Mouse (Mus musculus): ENCODE data around the gene Aig1. TPM values are rescaled to one million over a fixed set of nuclear protein-coding genes. Genes with fewer than 3 reads are reported as not detected.

Aig1 gene
- polyA plus RNA-seq, 1 experiment = 8.5 TPM

- Histone ChIP-seq H3K27ac (ENCODE audit: control insufficient read depth, insufficient read depth, low read depth, low read length, poor library complexity) (no peak overlapping the region), H3K4me1 (ENCODE audit: control insufficient read depth, insufficient read depth, low read length) (no peaks in the 10 kb centered on the region; the same call in 1 of the 2 replicates), H3K4me3 (replicated peaks; ENCODE audit: control insufficient read depth, low read depth, low read length) (no peak overlapping the region)
- no peak for TF ChIP-seq CTCF (IDR thresholded peaks at IDR 0.05; ENCODE audit: control insufficient read depth, insufficient read depth, low read length)
- TF ChIP-seq POLR2A (IDR thresholded peaks at IDR 0.05; ENCODE audit: borderline replicate concordance, control insufficient read depth, low read depth, low read length) = no peak
- WGBS = 24% methylated on average over 4 of the region's 4 CpGs
Observed at GRCm38 (mm10) chr10:13866391-13866790, 2.4 kb downstream of the Aig1 start.

GRCm38 (mm10) chr10:13861115-13861909, 7.5 kb downstream of the Aig1 start:
- H3K4me3 ChIP-seq (replicated peaks; ENCODE audit: control insufficient read depth, low read depth, low read length) = no peak overlapping the region
- TF ChIP-seq POLR2A (IDR thresholded peaks at IDR 0.05; ENCODE audit: borderline replicate concordance, control insufficient read depth, low read depth, low read length) (no peak), CTCF (IDR thresholded peaks at IDR 0.05; ENCODE audit: control insufficient read depth, insufficient read depth, low read length) (no peak)
- no peak overlapping the region for H3K27ac ChIP-seq (ENCODE audit: control insufficient read depth, insufficient read depth, low read depth, low read length, poor library complexity)
- WGBS = 82% methylated on average over 11 of the region's 11 CpGs
- H3K4me1 ChIP-seq (ENCODE audit: control insufficient read depth, insufficient read depth, low read length) = no peaks in the 10 kb centered on the region

- WGBS = 85% methylated on average over 7 of the region's 7 CpGs
- H3K4me1 ChIP-seq (ENCODE audit: control insufficient read depth, insufficient read depth, low read length) = no peaks in the 10 kb centered on the region
- H3K4me3 ChIP-seq (replicated peaks; ENCODE audit: control insufficient read depth, low read depth, low read length) = no peak overlapping the region
- TF ChIP-seq POLR2A (IDR thresholded peaks at IDR 0.05; ENCODE audit: borderline replicate concordance, control insufficient read depth, low read depth, low read length) (no peak), CTCF (IDR thresholded peaks at IDR 0.05; ENCODE audit: control insufficient read depth, insufficient read depth, low read length) (no peak)
- no peak overlapping the region for H3K27ac ChIP-seq (ENCODE audit: control insufficient read depth, insufficient read depth, low read depth, low read length, poor library complexity)
Observed at GRCm38 (mm10) chr10:13856438-13856837, 12.3 kb downstream of the Aig1 start.

- H3K4me1 ChIP-seq (ENCODE audit: control insufficient read depth, insufficient read depth, low read length) = no peaks in the 10 kb centered on the region
- H3K27ac ChIP-seq (ENCODE audit: control insufficient read depth, insufficient read depth, low read depth, low read length, poor library complexity) = no peak overlapping the region
- 88% methylated on average over 7 of the region's 7 CpGs for WGBS
- no peak overlapping the region for H3K4me3 ChIP-seq (replicated peaks; ENCODE audit: control insufficient read depth, low read depth, low read length)
- no peak for TF ChIP-seq POLR2A (IDR thresholded peaks at IDR 0.05; ENCODE audit: borderline replicate concordance, control insufficient read depth, low read depth, low read length)
Observed at GRCm38 (mm10) chr10:13855969-13856368, 12.8 kb downstream of the Aig1 start.

GRCm38 (mm10) chr10:13855111-13855510, 13.7 kb downstream of the Aig1 start:
- WGBS = 67% methylated on average over 3 of the region's 3 CpGs
- Histone ChIP-seq H3K27ac (ENCODE audit: control insufficient read depth, insufficient read depth, low read depth, low read length, poor library complexity) (no peak overlapping the region), H3K4me3 (replicated peaks; ENCODE audit: control insufficient read depth, low read depth, low read length) (no peak overlapping the region), H3K4me1 (ENCODE audit: control insufficient read depth, insufficient read depth, low read length) (no peaks in the 10 kb centered on the region)
- TF ChIP-seq CTCF (IDR thresholded peaks at IDR 0.05; ENCODE audit: control insufficient read depth, insufficient read depth, low read length) = no peak
- no peak for TF ChIP-seq POLR2A (IDR thresholded peaks at IDR 0.05; ENCODE audit: borderline replicate concordance, control insufficient read depth, low read depth, low read length)

DNA sequence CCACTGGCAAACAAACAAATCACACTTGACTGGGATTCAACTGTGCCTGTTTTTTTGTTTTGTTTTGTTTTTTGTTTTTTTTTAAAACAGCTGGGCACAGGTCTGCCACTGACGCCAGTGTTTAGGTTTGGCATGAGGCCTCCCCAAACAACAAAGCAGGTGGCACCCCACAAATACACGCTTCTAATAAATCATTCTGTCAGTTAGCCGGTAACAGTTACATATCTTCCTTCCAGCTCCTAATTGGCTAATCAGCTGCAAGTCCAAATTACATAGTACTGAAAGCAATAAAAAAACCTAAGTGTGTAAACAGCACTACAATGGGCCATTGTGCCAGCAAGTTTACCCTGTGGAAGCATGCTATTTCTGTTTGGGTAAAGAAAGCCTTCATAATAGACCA, 18.7 kb downstream of the Aig1 start:
- Histone ChIP-seq H3K4me1 (ENCODE audit: control insufficient read depth, insufficient read depth, low read length) (no peaks in the 10 kb centered on the region), H3K27ac (ENCODE audit: control insufficient read depth, insufficient read depth, low read depth, low read length, poor library complexity) (no peak overlapping the region), H3K4me3 (replicated peaks; ENCODE audit: control insufficient read depth, low read depth, low read length) (no peak overlapping the region)
- WGBS = 64% methylated on average over 3 of the region's 3 CpGs
- TF ChIP-seq POLR2A (IDR thresholded peaks at IDR 0.05; ENCODE audit: borderline replicate concordance, control insufficient read depth, low read depth, low read length) = no peak
- TF ChIP-seq CTCF (IDR thresholded peaks at IDR 0.05; ENCODE audit: control insufficient read depth, insufficient read depth, low read length) = no peak

DNA sequence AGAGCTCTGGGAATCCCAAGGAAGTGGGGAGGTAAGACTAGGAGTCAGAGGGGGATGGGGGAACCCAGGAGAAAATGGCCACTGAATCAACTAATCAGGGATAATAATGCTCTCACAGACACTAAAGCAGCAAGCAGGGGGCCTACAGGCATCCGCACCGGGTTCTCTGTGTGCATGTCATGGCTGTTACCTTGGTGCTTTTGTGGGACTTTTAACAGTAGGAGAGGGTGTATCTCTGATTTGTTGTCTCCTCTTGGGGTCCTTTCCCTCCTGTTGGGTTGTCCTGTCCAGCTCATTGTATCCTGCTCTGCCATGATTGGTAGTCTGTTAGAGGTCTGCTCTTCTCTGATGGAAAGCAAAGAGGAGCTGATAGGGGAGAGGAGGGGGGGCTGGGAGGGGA, 19.6 kb downstream of the Aig1 start:
- WGBS = 81% methylated on average over 2 of the region's 2 CpGs

GRCm38 (mm10) chr10:13844864-13845263, 23.9 kb downstream of the Aig1 start:
- Histone ChIP-seq H3K27ac (ENCODE audit: control insufficient read depth, insufficient read depth, low read depth, low read length, poor library complexity) (no peak overlapping the region), H3K4me1 (ENCODE audit: control insufficient read depth, insufficient read depth, low read length) (no peaks in the 10 kb centered on the region), H3K4me3 (replicated peaks; ENCODE audit: control insufficient read depth, low read depth, low read length) (no peak overlapping the region)
- TF ChIP-seq CTCF (IDR thresholded peaks at IDR 0.05; ENCODE audit: control insufficient read depth, insufficient read depth, low read length) (no peak), POLR2A (IDR thresholded peaks at IDR 0.05; ENCODE audit: borderline replicate concordance, control insufficient read depth, low read depth, low read length) (no peak)
- WGBS = 87% methylated on average over 4 of the region's 4 CpGs

More for the DNA sequence above, 19.6 kb downstream of the Aig1 start:
- Histone ChIP-seq H3K4me3 (replicated peaks; ENCODE audit: control insufficient read depth, low read depth, low read length) (no peak overlapping the region), H3K4me1 (ENCODE audit: control insufficient read depth, insufficient read depth, low read length) (no peaks in the 10 kb centered on the region), H3K27ac (ENCODE audit: control insufficient read depth, insufficient read depth, low read depth, low read length, poor library complexity) (no peak overlapping the region)
- TF ChIP-seq POLR2A (IDR thresholded peaks at IDR 0.05; ENCODE audit: borderline replicate concordance, control insufficient read depth, low read depth, low read length) = no peak
- no peak for TF ChIP-seq CTCF (IDR thresholded peaks at IDR 0.05; ENCODE audit: control insufficient read depth, insufficient read depth, low read length)
